Mouse (Mus musculus): ENCODE measurements around the gene Tcf25. TPM values are rescaled to one million over a fixed set of nuclear protein-coding genes. Genes with fewer than 3 reads are reported as not detected.
A peak's percentile ranks its signal among the peaks of the same experiment; 100 is the strongest.

The Tcf25 gene
- polyA plus RNA-seq, 1 experiment from 2014 or later: 54.9 TPM

DNA sequence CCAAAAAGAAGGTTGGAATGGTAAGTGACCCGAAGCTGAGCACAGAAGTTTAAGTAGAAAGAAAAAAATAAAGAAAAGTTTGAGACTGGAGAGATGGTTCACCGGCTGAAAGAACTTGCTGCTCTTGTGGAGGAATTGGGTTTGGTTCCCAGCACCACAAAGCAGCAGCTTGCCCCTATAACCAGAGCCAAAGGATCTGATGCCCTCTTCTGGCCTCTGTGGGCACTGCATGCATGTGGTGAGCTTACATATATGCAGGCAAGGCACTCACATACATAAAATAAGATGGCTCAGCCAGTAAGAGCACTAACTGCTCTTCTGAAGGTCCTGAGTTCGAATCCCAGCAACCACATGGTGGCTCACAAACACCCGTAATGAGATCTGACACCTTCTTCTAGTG, 33.5 kb upstream of the Tcf25 start:
- H3K4me1 ChIP-seq (ENCODE audit: insufficient read depth): peaks cover 6% of the 10 kb centered on the region; the same call in 1 of the 2 replicates
- no peak for TF ChIP-seq EP300 (IDR thresholded peaks at IDR 0.05; ENCODE audit: low read depth)
- TF ChIP-seq CTCF (IDR thresholded peaks at IDR 0.05; ENCODE audit: low read depth): peak; percentile 52
- no peaks in the 10 kb centered on the region for H3K27me3 ChIP-seq (ENCODE audit: insufficient read depth, low read length)
- H3K9me3 ChIP-seq (ENCODE audit: low read length): no peaks in the 10 kb centered on the region; the same call in 1 of the 2 replicates
- H3K9ac ChIP-seq (replicated peaks): no peak overlapping the region
- H3K4me2 ChIP-seq (ENCODE audit: low read depth, low read length): no peak overlapping the region
- 86% methylated on average over 4 of the region's 4 CpGs for WGBS (ENCODE audit: insufficient replicate concordance)
- ATAC-seq (no peak), DNase-seq (no peak)
- no peak overlapping the region for H3K27ac ChIP-seq (ENCODE audit: low read depth)
- H3K4me3 ChIP-seq (ENCODE audit: low read depth, low read length): no peak overlapping the region
- no peaks in the 10 kb centered on the region for H3K36me3 ChIP-seq (replicated peaks; ENCODE audit: insufficient read depth, low read length)

DNA sequence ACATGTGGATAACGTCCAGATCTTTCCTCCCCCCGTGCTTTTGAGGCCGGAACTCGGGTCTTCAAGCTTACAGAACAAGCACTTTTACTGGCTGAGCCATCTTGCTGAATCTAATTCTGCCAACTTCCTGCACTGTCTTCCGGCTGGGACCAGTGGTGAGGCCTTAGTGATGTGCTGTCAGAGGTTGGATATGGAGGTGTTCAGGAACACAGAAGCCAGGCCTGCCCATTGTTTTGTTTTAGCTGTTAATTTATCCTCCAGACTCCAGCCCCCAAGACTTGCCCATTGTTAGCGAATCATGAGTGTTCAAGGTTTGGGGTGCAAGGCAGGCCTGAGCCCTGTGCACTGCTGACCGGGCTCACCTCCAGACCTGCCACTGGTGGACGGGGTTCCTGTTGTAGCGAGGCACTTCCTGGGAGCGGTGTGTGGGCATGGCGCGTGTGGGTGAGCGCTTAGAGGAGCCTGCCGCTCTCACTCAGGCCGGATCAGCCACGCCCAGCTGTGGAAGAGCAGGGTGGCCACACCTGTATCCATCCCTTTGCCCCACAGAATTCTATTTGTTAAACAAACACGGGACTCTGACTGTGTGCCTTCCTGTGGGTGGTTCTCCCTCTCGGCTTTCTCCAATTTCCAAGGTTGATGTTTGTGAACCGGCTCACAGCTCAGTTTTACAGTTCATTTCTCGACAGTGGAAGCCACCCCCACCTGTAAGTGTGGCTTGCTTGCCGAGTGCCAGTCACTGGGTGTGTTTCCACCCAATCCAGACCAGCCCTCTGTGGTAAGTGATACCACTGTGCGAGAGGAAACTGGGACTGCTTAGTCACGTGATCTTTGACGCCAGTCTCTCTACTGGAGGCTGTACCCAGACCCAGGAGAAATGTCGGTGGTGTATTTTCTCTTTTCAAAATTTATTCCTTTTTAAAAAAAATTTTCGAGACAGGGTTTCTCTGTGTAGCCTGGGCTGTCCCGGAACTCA, 32.2 kb upstream of the Tcf25 start:
- no peaks in the 10 kb centered on the region for H3K27me3 ChIP-seq (ENCODE audit: insufficient read depth, low read length)
- DNase-seq (no peak), ATAC-seq (peak; percentile 72)
- H3K9ac ChIP-seq (replicated peaks): no peak overlapping the region
- peak overlapping the region; percentile 28 for H3K4me2 ChIP-seq (ENCODE audit: low read depth, low read length)
- no peak overlapping the region for H3K27ac ChIP-seq (ENCODE audit: low read depth)
- H3K4me1 ChIP-seq (ENCODE audit: insufficient read depth): peaks cover 6% of the 10 kb centered on the region; the same call in 1 of the 2 replicates
- H3K36me3 ChIP-seq (replicated peaks; ENCODE audit: insufficient read depth, low read length): no peaks in the 10 kb centered on the region
- TF ChIP-seq CTCF (IDR thresholded peaks at IDR 0.05; ENCODE audit: low read depth): no peak
- TF ChIP-seq EP300 (IDR thresholded peaks at IDR 0.05; ENCODE audit: low read depth): no peak
- 58% methylated on average over 27 of the region's 27 CpGs for WGBS (ENCODE audit: insufficient replicate concordance)
- H3K4me3 ChIP-seq (ENCODE audit: low read depth, low read length): no peak overlapping the region
- H3K9me3 ChIP-seq (ENCODE audit: low read length): no peaks in the 10 kb centered on the region; the same call in 1 of the 2 replicates

DNA sequence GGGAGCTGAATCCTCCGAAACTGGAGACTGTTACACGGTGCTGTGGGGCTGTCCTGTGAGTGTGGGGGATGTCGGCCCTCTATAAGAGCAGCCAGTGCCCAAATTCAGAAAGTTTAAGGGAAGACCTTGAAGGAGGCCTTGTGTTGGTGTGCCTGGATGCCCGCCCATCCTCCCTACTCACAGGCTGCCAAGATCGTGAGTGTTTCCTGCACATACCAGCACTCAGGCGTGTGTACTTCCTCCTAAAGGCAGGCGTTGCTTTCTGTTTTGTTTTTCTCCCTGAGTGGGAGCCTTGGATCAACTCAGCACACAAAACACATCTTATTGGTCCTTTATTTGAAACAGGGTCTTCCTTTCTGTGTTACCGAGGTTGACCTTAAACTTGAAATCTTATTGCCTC, 31.3 kb upstream of the Tcf25 start:
- no peak for DNase-seq
- TF ChIP-seq EP300 (IDR thresholded peaks at IDR 0.05; ENCODE audit: low read depth) (no peak), CTCF (IDR thresholded peaks at IDR 0.05; ENCODE audit: low read depth) (no peak)
- Histone ChIP-seq H3K27me3 (ENCODE audit: insufficient read depth, low read length) (no peaks in the 10 kb centered on the region), H3K9ac (replicated peaks) (no peak overlapping the region), H3K36me3 (replicated peaks; ENCODE audit: insufficient read depth, low read length) (no peaks in the 10 kb centered on the region), H3K4me3 (ENCODE audit: low read depth, low read length) (no peak overlapping the region), H3K4me2 (ENCODE audit: low read depth, low read length) (no peak overlapping the region), H3K9me3 (ENCODE audit: low read length) (no peaks in the 10 kb centered on the region; the same call in 1 of the 2 replicates), H3K4me1 (ENCODE audit: insufficient read depth) (peaks cover 6% of the 10 kb centered on the region; the same call in 1 of the 2 replicates), H3K27ac (ENCODE audit: low read depth) (no peak overlapping the region)
- 52% methylated on average over 8 of the region's 8 CpGs for WGBS (ENCODE audit: insufficient replicate concordance)
- ATAC-seq: no peak

DNA sequence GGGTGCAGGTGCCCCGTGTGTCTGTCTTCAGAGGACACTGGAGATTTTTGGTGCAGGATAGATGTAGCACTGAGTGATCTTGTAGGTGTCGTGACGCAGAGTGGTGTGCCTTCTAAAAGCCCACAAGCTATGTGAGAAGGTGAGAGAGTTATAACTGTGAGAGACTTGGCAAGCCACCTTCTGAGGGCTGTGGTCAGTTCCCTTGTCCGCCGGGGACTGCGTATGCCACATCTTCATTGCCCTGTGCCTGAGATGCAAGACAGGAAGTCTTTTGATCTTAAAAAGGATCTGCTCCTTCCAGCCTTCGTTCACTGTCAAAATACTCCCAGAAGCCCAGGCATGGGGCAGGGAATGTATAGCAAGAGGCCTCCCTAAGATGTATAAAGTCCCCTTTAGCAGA, 30.6 kb upstream of the Tcf25 start:
- no peak overlapping the region for H3K9ac ChIP-seq (replicated peaks)
- no peaks in the 10 kb centered on the region; the same call in 1 of the 2 replicates for H3K9me3 ChIP-seq (ENCODE audit: low read length)
- H3K4me3 ChIP-seq (ENCODE audit: low read depth, low read length): no peak overlapping the region
- DNase-seq: no peak
- no peak for ATAC-seq
- no peak overlapping the region for H3K27ac ChIP-seq (ENCODE audit: low read depth)
- no peaks in the 10 kb centered on the region for H3K36me3 ChIP-seq (replicated peaks; ENCODE audit: insufficient read depth, low read length)
- no peaks in the 10 kb centered on the region for H3K27me3 ChIP-seq (ENCODE audit: insufficient read depth, low read length)
- TF ChIP-seq CTCF (IDR thresholded peaks at IDR 0.05; ENCODE audit: low read depth) (no peak), EP300 (IDR thresholded peaks at IDR 0.05; ENCODE audit: low read depth) (no peak)
- 0 out of 2 replicates have a peak, but pooled peaks cover 2% of the 10 kb centered on the region for H3K4me1 ChIP-seq (ENCODE audit: insufficient read depth)
- H3K4me2 ChIP-seq (ENCODE audit: low read depth, low read length): no peak overlapping the region
- 55% methylated on average over 7 of the region's 7 CpGs for WGBS (ENCODE audit: insufficient replicate concordance)

DNA sequence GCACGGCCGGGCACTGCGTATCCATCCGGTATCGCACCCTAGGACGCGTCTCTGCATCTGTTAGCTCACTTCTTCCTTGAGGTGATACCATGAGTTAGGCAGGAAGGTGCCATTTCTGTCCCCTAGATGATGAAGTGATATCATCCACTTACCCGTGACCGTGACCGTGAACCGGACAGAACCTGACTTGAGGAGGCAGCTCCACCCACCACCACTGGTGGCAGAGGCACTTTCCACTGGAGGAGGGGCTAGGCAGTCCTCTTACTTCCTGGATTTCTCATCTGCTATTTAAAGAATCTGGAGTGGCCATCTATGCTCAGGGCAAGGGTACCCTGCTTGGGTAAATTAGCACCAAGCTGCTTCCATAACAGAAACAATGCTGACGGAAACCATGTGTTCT, 30.1 kb upstream of the Tcf25 start:
- H3K9me3 ChIP-seq (ENCODE audit: low read length): no peaks in the 10 kb centered on the region; the same call in 1 of the 2 replicates
- H3K4me2 ChIP-seq (ENCODE audit: low read depth, low read length): no peak overlapping the region
- TF ChIP-seq EP300 (IDR thresholded peaks at IDR 0.05; ENCODE audit: low read depth): no peak
- H3K27ac ChIP-seq (ENCODE audit: low read depth): no peak overlapping the region; the same call in 1 of the 2 replicates
- DNase-seq (no peak), ATAC-seq (no peak)
- H3K4me1 ChIP-seq (ENCODE audit: insufficient read depth): 0 out of 2 replicates have a peak, but pooled peaks cover 2% of the 10 kb centered on the region
- no peak overlapping the region for H3K9ac ChIP-seq (replicated peaks)
- H3K27me3 ChIP-seq (ENCODE audit: insufficient read depth, low read length): no peaks in the 10 kb centered on the region
- 82% methylated on average over 12 of the region's 12 CpGs for WGBS (ENCODE audit: insufficient replicate concordance)
- no peak overlapping the region for H3K4me3 ChIP-seq (ENCODE audit: low read depth, low read length)
- no peaks in the 10 kb centered on the region for H3K36me3 ChIP-seq (replicated peaks; ENCODE audit: insufficient read depth, low read length)

DNA sequence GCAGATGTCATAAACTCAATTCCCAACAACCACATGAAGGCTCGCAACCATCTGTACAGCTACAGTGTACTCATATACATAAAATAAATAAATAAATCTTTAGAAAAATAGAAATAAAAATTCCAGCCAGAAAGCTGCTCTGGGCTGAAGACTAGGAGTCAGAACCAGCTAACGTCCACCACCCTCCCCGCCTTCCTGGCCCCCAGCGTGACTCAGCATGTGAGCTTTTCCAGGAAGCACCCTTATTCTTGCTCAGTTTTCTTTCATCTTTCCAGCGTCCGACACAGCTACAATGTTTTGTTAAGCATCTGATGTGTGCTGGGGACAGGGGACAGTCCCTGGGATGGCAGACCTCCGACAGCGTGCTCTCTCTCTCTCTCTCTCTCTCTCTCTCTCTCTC, 28.4 kb upstream of the Tcf25 start:
- Histone ChIP-seq H3K4me2 (ENCODE audit: low read depth, low read length) (no peak overlapping the region), H3K9ac (replicated peaks) (no peak overlapping the region), H3K36me3 (replicated peaks; ENCODE audit: insufficient read depth, low read length) (no peaks in the 10 kb centered on the region), H3K27ac (ENCODE audit: low read depth) (no peak overlapping the region), H3K4me3 (ENCODE audit: low read depth, low read length) (no peak overlapping the region), H3K27me3 (ENCODE audit: insufficient read depth, low read length) (no peaks in the 10 kb centered on the region), H3K4me1 (ENCODE audit: insufficient read depth) (peaks cover 5% of the 10 kb centered on the region; the same call in 1 of the 2 replicates), H3K9me3 (ENCODE audit: low read length) (no peaks in the 10 kb centered on the region)
- DNase-seq (no peak), ATAC-seq (no peak)
- WGBS (ENCODE audit: insufficient replicate concordance): 67% methylated on average over 8 of the region's 8 CpGs
- TF ChIP-seq CTCF (IDR thresholded peaks at IDR 0.05; ENCODE audit: low read depth) (no peak), EP300 (IDR thresholded peaks at IDR 0.05; ENCODE audit: low read depth) (no peak)
